ENCODE assay signal across 29 mouse cellular contexts in genomic region chrX:67238578-67239328, GRCm38 (mm10).
"Had no signal": no experiment of that assay in that cellular context is flagged by ENCODE, and none has a peak within 500 bp of the region (broad histone marks: within the 10 kb centered on the region; RNA-seq: fewer than 3 reads in every experiment).

No protein-coding gene starts in this region.

- H3K36me3 ChIP-seq: embryonic facial prominence, embryonic 10.5 days; embryonic facial prominence, embryonic 12.5 days; embryonic facial prominence, embryonic 13.5 days; embryonic facial prominence, embryonic 15.5 days; forebrain, embryonic 10.5 days; forebrain, embryonic 12.5 days; forebrain, embryonic 15.5 days had no signal

- H3K4me2 ChIP-seq: embryonic facial prominence, embryonic 12.5 days; embryonic facial prominence, embryonic 13.5 days; embryonic facial prominence, embryonic 15.5 days; forebrain, embryonic 12.5 days; forebrain, embryonic 13.5 days; forebrain, embryonic 15.5 days had no signal

- H3K9ac ChIP-seq: embryonic facial prominence, embryonic 12.5 days; embryonic facial prominence, embryonic 13.5 days; embryonic facial prominence, embryonic 15.5 days; forebrain, embryonic 12.5 days; forebrain, embryonic 13.5 days; forebrain, embryonic 15.5 days; forebrain, postnatal 0 days had no signal

- H3K4me3 ChIP-seq: embryonic facial prominence, embryonic 10.5 days; embryonic facial prominence, embryonic 12.5 days; embryonic facial prominence, embryonic 13.5 days; embryonic facial prominence, embryonic 15.5 days; erythroblast, embryonic 14.5 days; forebrain, embryonic 10.5 days; forebrain, embryonic 12.5 days; forebrain, embryonic 13.5 days; forebrain, embryonic 15.5 days; gastrocnemius, adult 2 months; heart, adult 2 months had no signal

- H3K27ac ChIP-seq: embryonic facial prominence, embryonic 10.5 days; embryonic facial prominence, embryonic 12.5 days; embryonic facial prominence, embryonic 13.5 days; embryonic facial prominence, embryonic 15.5 days; forebrain, embryonic 10.5 days; forebrain, embryonic 12.5 days; forebrain, embryonic 13.5 days; forebrain, embryonic 15.5 days; gastrocnemius, adult 2 months; heart, adult 2 months had no signal

- ATAC-seq: forebrain, embryonic 13.5 days; forebrain, embryonic 14.5 days; forebrain, embryonic 15.5 days; forebrain, embryonic 16.5 days; forebrain, postnatal 0 days had no signal

- H3K9me3 ChIP-seq: embryonic facial prominence, embryonic 10.5 days; embryonic facial prominence, embryonic 12.5 days; embryonic facial prominence, embryonic 13.5 days; embryonic facial prominence, embryonic 15.5 days; forebrain, embryonic 10.5 days; forebrain, embryonic 12.5 days; forebrain, embryonic 13.5 days; forebrain, embryonic 15.5 days had no signal

- H3K27me3 ChIP-seq: embryonic facial prominence, embryonic 12.5 days; embryonic facial prominence, embryonic 13.5 days; embryonic facial prominence, embryonic 15.5 days; forebrain, embryonic 12.5 days; forebrain, embryonic 13.5 days; forebrain, embryonic 15.5 days had no signal

- DNase-seq: cerebellum, adult 2 months; cerebellum, adult 8-10 months; cerebellum, adult 9-10 months; cerebellum, adult 9-11 months; cerebellum, postnatal 10 days; cerebellum, postnatal 14 days; cerebellum, postnatal 25 days; cerebellum, postnatal 36 days; embryo, embryonic 11 days; forebrain, postnatal 0 days; gastrocnemius, adult 2 months; gastrocnemius, postnatal 10 days; gastrocnemius, postnatal 14 days; gastrocnemius, postnatal 25 days; gastrocnemius, postnatal 36 days; heart, adult 11 months; heart, adult 18-20 months; heart, adult 2 months had no signal

- H3K4me1 ChIP-seq: embryonic facial prominence, embryonic 10.5 days; embryonic facial prominence, embryonic 12.5 days; embryonic facial prominence, embryonic 13.5 days; embryonic facial prominence, embryonic 15.5 days; forebrain, embryonic 10.5 days; forebrain, embryonic 12.5 days; forebrain, embryonic 13.5 days; forebrain, embryonic 15.5 days had no signal
